In the genomic region with DNA sequence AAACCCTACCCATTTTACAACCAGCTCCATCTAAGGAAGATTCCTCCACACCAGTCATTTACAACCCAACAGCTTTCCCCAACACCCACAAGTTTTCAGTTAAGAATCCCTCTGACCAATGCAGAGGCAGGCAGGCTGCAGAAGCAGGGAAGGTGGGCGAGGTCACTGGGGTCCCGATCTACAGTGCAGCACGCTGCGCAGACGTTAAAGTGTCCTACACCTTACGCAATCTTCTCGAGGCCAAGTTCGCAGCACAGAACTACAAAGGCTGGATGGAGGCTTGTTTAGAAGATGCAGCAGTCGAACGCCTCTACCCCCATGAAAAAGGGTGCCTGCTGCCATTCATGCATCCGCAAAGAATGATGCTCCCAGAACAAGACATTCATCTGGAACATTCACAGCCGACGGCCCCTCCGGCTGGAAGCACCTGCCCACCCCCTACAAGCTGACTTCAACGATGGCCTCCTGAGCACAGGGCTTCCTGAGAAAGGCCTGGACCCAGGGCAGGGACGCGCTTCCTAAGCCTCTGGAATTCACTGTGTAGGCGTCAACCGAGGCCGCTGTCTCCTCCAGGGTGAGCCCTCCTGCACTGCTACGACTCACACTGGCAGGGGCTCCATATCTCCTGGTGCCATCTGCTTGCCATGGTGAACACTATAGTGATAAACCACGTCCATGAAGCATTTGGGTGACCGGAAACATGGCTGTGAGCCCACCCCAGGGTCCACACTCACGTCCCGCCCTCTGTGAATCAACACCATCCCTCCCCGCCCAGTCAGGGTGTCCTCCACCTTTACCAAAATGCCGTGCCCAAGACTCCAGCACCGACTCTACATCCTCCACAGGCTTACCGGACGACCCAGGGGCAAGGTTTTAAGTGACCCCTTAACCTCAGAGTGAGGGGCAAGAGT, we compare ENCODE assay signal across 8 mouse cellular contexts. TPM values are rescaled to one million over a fixed set of nuclear protein-coding genes. Genes with fewer than 3 reads are reported as not detected.
DNase-seq lines count a peak whose midpoint lies in the region; ATAC-seq and TF ChIP-seq lines count a peak whose summit lies in the region.

No protein-coding gene starts in this region.

- no peaks in the 10 kb centered on the region for H3K9me3 ChIP-seq in forebrain, postnatal 0 days (ENCODE audit: low read length)
- H3K9me3 ChIP-seq in kidney, embryonic 14.5 days (ENCODE audit: control insufficient read depth, low read length) = no peaks in the 10 kb centered on the region

- H3K4me2 ChIP-seq in forebrain, postnatal 0 days (ENCODE audit: low read depth) = peak overlapping the region; percentile 63
- peak overlapping the region; percentile 66 for H3K4me2 ChIP-seq in kidney, embryonic 14.5 days (replicated peaks; ENCODE audit: low read depth, low read length)

- H3K4me1 ChIP-seq in forebrain, postnatal 0 days (ENCODE audit: insufficient read depth) = peaks cover 26% of the 10 kb centered on the region
- peaks cover 68% of the 10 kb centered on the region for H3K4me1 ChIP-seq in kidney, embryonic 14.5 days (ENCODE audit: control insufficient read depth, insufficient read depth, low read length)

- no peaks in the 10 kb centered on the region for H3K27me3 ChIP-seq in forebrain, postnatal 0 days (ENCODE audit: insufficient read depth, low read length)
- H3K27me3 ChIP-seq in kidney, embryonic 14.5 days (ENCODE audit: control insufficient read depth, insufficient read depth, low read length) = no peaks in the 10 kb centered on the region

- peak overlapping the region; percentile 99 for H3K27ac ChIP-seq in forebrain, postnatal 0 days (ENCODE audit: low read depth, low read length)
- H3K27ac ChIP-seq in kidney, embryonic 14.5 days (ENCODE audit: low read depth, low read length) = peak overlapping the region; percentile 99; the same call in 1 of the 2 replicates

- H3K36me3 ChIP-seq in forebrain, postnatal 0 days (ENCODE audit: insufficient read depth) = no peaks in the 10 kb centered on the region
- no peaks in the 10 kb centered on the region for H3K36me3 ChIP-seq in kidney, embryonic 14.5 days (ENCODE audit: control insufficient read depth, insufficient read depth, low read length)

- no peak overlapping the region for H3K4me3 ChIP-seq in forebrain, postnatal 0 days (ENCODE audit: low read depth, low read length)
- peak overlapping the region; percentile 34 for H3K4me3 ChIP-seq in kidney, embryonic 14.5 days (ENCODE audit: low read length)

- peak; percentile 47 for DNase-seq in cerebellum, adult 11 months
- DNase-seq in adipocyte (ENCODE audit: low spot score) = peak; percentile 61
- no peak for DNase-seq in forebrain, postnatal 0 days
- peak; percentile 54 for DNase-seq in thymus, postnatal 25 days
- no peak for DNase-seq in right cerebral cortex, postnatal 10 days (ENCODE audit: low spot score in 2 of 2)

- 88% methylated on average over 30 of the region's 30 CpGs for WGBS in forebrain, postnatal 0 days
- 64% methylated on average over 30 of the region's 30 CpGs for WGBS in kidney, embryonic 14.5 days

- 0 out of 2 replicates have a peak overlapping the region, but pooled peaks have one; percentile 48 for H3K9ac ChIP-seq in forebrain, postnatal 0 days
- peak overlapping the region; percentile 60 for H3K9ac ChIP-seq in kidney, embryonic 14.5 days (ENCODE audit: low read depth, low read length)

- no peak for TF ChIP-seq CTCF in forebrain, postnatal 0 days (IDR thresholded peaks at IDR 0.05; ENCODE audit: low read depth)

- ATAC-seq in cerebellum, adult (ENCODE audit: insufficient number of reproducible peaks, low FRiP score, low TSS enrichment) = no peak
- no peak for ATAC-seq in forebrain, postnatal 0 days
- 0 out of 2 replicates have a peak, but pooled peaks have one; percentile 7 for ATAC-seq in kidney, embryonic 14.5 days (ENCODE audit: low FRiP score, low TSS enrichment)
- 0 out of 2 replicates have a peak, but pooled peaks have one; percentile 2 for ATAC-seq in megakaryocyte progenitor cell, adult 5-6 weeks (replicated peaks; ENCODE audit: poor library complexity)

RNA-seq across cellular contexts. Expression of a gene that starts 31.0 kb away (rescaled TPM):
- 8.5 and 13.3 TPM in 2 replicates for total RNA-seq in forebrain, postnatal 0 days (2014; rRNA removed)
- polyA plus RNA-seq in forebrain, postnatal 0 days (2015; fragmentation: Nextera tagmentation; extraction: Ambion mirVana) = 9.0 and 10.3 TPM in 2 replicates
- polyA plus RNA-seq in kidney, embryonic 14.5 days (2014; fragmentation: Nextera tagmentation; extraction: Ambion mirVana) = 17.4 and 26.5 TPM in 2 replicates
- 15.7 and 16.3 TPM in 2 replicates for total RNA-seq in megakaryocyte progenitor cell, adult 5-6 weeks (2015)
- 16.2 and 17.7 TPM in 2 replicates for total RNA-seq in megakaryocyte progenitor cell, adult 5-6 weeks (2017)

RNA-seq across cellular contexts. Expression of a gene that starts 33.6 kb away (rescaled TPM):
- total RNA-seq in forebrain, postnatal 0 days (2014; rRNA removed) = 2.2 and 2.6 TPM in 2 replicates
- 2.0 and 2.9 TPM in 2 replicates for polyA plus RNA-seq in forebrain, postnatal 0 days (2015; fragmentation: Nextera tagmentation; extraction: Ambion mirVana)
- polyA plus RNA-seq in kidney, embryonic 14.5 days (2014; fragmentation: Nextera tagmentation; extraction: Ambion mirVana) = 3.3 and 3.5 TPM in 2 replicates
- total RNA-seq in megakaryocyte progenitor cell, adult 5-6 weeks (2015) = 28.7 and 30.5 TPM in 2 replicates
- 30.2 and 39.5 TPM in 2 replicates for total RNA-seq in megakaryocyte progenitor cell, adult 5-6 weeks (2017)

RNA-seq across cellular contexts. Expression of a gene that starts 49.9 kb away (rescaled TPM):
- total RNA-seq in forebrain, postnatal 0 days (2014; rRNA removed) = 9.9 and 14.2 TPM in 2 replicates
- polyA plus RNA-seq in forebrain, postnatal 0 days (2015; fragmentation: Nextera tagmentation; extraction: Ambion mirVana) = 8.6 and 10.2 TPM in 2 replicates
- polyA plus RNA-seq in kidney, embryonic 14.5 days (2014; fragmentation: Nextera tagmentation; extraction: Ambion mirVana) = 2.9 and 4.0 TPM in 2 replicates
- 0.32 and 0.81 TPM in 2 replicates for total RNA-seq in megakaryocyte progenitor cell, adult 5-6 weeks (2015)
- total RNA-seq in megakaryocyte progenitor cell, adult 5-6 weeks (2017) = 1.5 and 2.8 TPM in 2 replicates

Comparison
In these comparisons a context has a peak if more than half of its experiments do, and no peak if none do; other contexts are left out.
1. DNase-seq: peak in cerebellum, adult 11 months (single experiment), adipocyte (single experiment) and thymus, postnatal 25 days (single experiment); none in forebrain, postnatal 0 days (single experiment) and right cerebral cortex, postnatal 10 days (0 of 2).
2. ATAC-seq: peak in kidney, embryonic 14.5 days (single experiment) and megakaryocyte progenitor cell, adult 5-6 weeks (single experiment); none in cerebellum, adult (single experiment) and forebrain, postnatal 0 days (single experiment).